Mouse (Mus musculus) myocyte (in vitro differentiated cells): Measurements from ENCODE around the gene Cacna2d3. TPM values are rescaled to one million over a fixed set of nuclear protein-coding genes. Genes with fewer than 3 reads are reported as not detected.

ENCODE experiments used
- H3K27me3 ChIP-seq: one replicate; pipeline ENCODE4 v1.6.1; 2011; ENCODE audit not compliant: control insufficient read depth, insufficient read depth, insufficient read length
- H3K36me3 ChIP-seq: one replicate; pipeline ENCODE4 v1.6.1; 2011; ENCODE audit not compliant: control insufficient read depth, insufficient read depth
- H3K4me2 ChIP-seq: one replicate; pipeline ENCODE4 v1.6.1; 2011; ENCODE audit warnings: low read depth, control low read depth
- H3K4me3 ChIP-seq: one replicate; pipeline ENCODE4 v1.5.1; 2011; ENCODE audit warnings: mild to moderate bottlenecking, control low read depth, moderate library complexity
- H3K79me2 ChIP-seq: one replicate; pipeline ENCODE4 v1.6.1; 2011; ENCODE audit not compliant: control insufficient read depth, insufficient read depth
- H3ac ChIP-seq: one replicate; pipeline ENCODE4 v1.6.1; 2011; ENCODE audit not compliant: control insufficient read depth, insufficient read length
- E2F4 ChIP-seq: IDR thresholded peaks from one replicate; pipeline ENCODE4 v1.6.1; 2011; ENCODE audit warnings: mild to moderate bottlenecking, control low read depth, moderate library complexity; ENCODE audit not compliant: insufficient read depth
- MAX ChIP-seq: IDR thresholded peaks from one replicate; pipeline ENCODE4 v1.6.1; 2011; ENCODE audit warnings: low read depth, mild to moderate bottlenecking, control low read depth
- MYOD1 ChIP-seq, 3 experiments: IDR thresholded peaks; one replicate each; pipeline ENCODE4 v1.6.1; 2011; ENCODE audit warnings: control low read depth in 2 of 3, low read depth in 2 of 3, mild to moderate bottlenecking in 2 of 3, moderate library complexity in 1 of 3; ENCODE audit not compliant: insufficient read length in 2 of 3, control insufficient read depth in 1 of 3
- MYOG ChIP-seq, 3 experiments: IDR thresholded peaks; one replicate each; pipeline ENCODE4 v1.6.1; 2011; ENCODE audit warnings: control low read depth in 2 of 3, low read depth in 2 of 3, mild to moderate bottlenecking in 2 of 3; ENCODE audit not compliant: insufficient read length in 2 of 3, control insufficient read depth in 1 of 3, insufficient read depth in 1 of 3
- POLR2A ChIP-seq: IDR thresholded peaks from one replicate; pipeline ENCODE4 v1.6.1; 2011; ENCODE audit warnings: low read depth, mild to moderate bottlenecking, control low read depth, moderate library complexity; ENCODE audit not compliant: insufficient read length
- POLR2AphosphoS2 ChIP-seq: IDR thresholded peaks from one replicate; pipeline ENCODE4 v1.6.1; 2011; ENCODE audit warnings: low read depth, control low read depth; ENCODE audit not compliant: insufficient read length
- REST ChIP-seq: IDR thresholded peaks from one replicate; pipeline ENCODE4 v1.6.1; 2011; ENCODE audit warnings: mild to moderate bottlenecking, control low read depth, moderate library complexity; ENCODE audit not compliant: insufficient read depth, insufficient read length
- SRF ChIP-seq: IDR thresholded peaks from one replicate; pipeline ENCODE4 v1.6.1; 2011; ENCODE audit warnings: low read depth; ENCODE audit not compliant: control insufficient read depth, insufficient read length
- TCF12 ChIP-seq: IDR thresholded peaks from one replicate; pipeline ENCODE4 v1.6.1; 2011; ENCODE audit warnings: mild to moderate bottlenecking, control low read depth; ENCODE audit not compliant: poor library complexity, insufficient read depth, severe bottlenecking
- TCF3 ChIP-seq: IDR thresholded peaks from one replicate; pipeline ENCODE4 v1.6.1; 2011; ENCODE audit warnings: low read depth, control low read depth; ENCODE audit not compliant: insufficient read length
- USF1 ChIP-seq: IDR thresholded peaks from one replicate; pipeline ENCODE4 v1.6.1; 2011; ENCODE audit warnings: low read depth, mild to moderate bottlenecking, control low read depth, moderate library complexity
- polyA plus RNA-seq: library from polyadenylated mRNA; unstranded; fragments of >200 nt; fragmentation: generic; extraction: Trizol; gene quantifications from one replicate; pipeline ENCODE4 v1.2.1, GENCODE M21; 2012; ENCODE audit warnings: missing spikeins

Gene Cacna2d3
- polyA plus RNA-seq, 1 experiment: 0.10 TPM

GRCm38 (mm10) chr14:29405878-29406165 is 315.8 kb downstream of the Cacna2d3 start:
- no peak overlapping the region for H3ac ChIP-seq
- H3K27me3 ChIP-seq: no peaks in the 10 kb centered on the region
- TF ChIP-seq MAX: no peak
- no peak for TF ChIP-seq USF1
- no peak for TF ChIP-seq E2F4
- TF ChIP-seq MYOG (IDR thresholded peaks at IDR 0.05; ENCODE audit: control insufficient read depth in 1 of 3, insufficient read depth in 1 of 3, insufficient read length in 2 of 3, low read depth in 2 of 3): no peak
- no peak for TF ChIP-seq SRF
- TF ChIP-seq MYOD1 (IDR thresholded peaks at IDR 0.05; ENCODE audit: control insufficient read depth in 1 of 3, insufficient read length in 2 of 3, low read depth in 2 of 3): no peak
- TF ChIP-seq POLR2A: no peak
- TF ChIP-seq POLR2AphosphoS2: no peak
- no peak for TF ChIP-seq TCF12
- TF ChIP-seq TCF3: no peak
- no peak for TF ChIP-seq REST
- H3K36me3 ChIP-seq: no peaks in the 10 kb centered on the region
- no peak overlapping the region for H3K4me3 ChIP-seq
- no peak overlapping the region for H3K4me2 ChIP-seq
- H3K79me2 ChIP-seq: no peaks in the 10 kb centered on the region

- Histone ChIP-seq H3K4me3 (no peak overlapping the region), H3K79me2 (no peaks in the 10 kb centered on the region), H3K27me3 (no peaks in the 10 kb centered on the region), H3K4me2 (no peak overlapping the region), H3K36me3 (no peaks in the 10 kb centered on the region), H3ac (no peak overlapping the region)
- TF ChIP-seq POLR2A: no peak
- TF ChIP-seq USF1: no peak
- TF ChIP-seq E2F4: no peak
- TF ChIP-seq POLR2AphosphoS2: no peak
- no peak for TF ChIP-seq MYOG (IDR thresholded peaks at IDR 0.05; ENCODE audit: control insufficient read depth in 1 of 3, insufficient read depth in 1 of 3, insufficient read length in 2 of 3, low read depth in 2 of 3)
- no peak for TF ChIP-seq MYOD1 (IDR thresholded peaks at IDR 0.05; ENCODE audit: control insufficient read depth in 1 of 3, insufficient read length in 2 of 3, low read depth in 2 of 3)
- TF ChIP-seq REST: no peak
- no peak for TF ChIP-seq MAX
These were observed 316.4 kb downstream of the Cacna2d3 start for GRCm38 (mm10) chr14:29405125-29405877.

- Histone ChIP-seq H3K79me2 (no peaks in the 10 kb centered on the region), H3ac (no peak overlapping the region)
These were observed 317.5 kb downstream of the Cacna2d3 start for GRCm38 (mm10) chr14:29403849-29404808.

GRCm38 (mm10) chr14:29402471-29402870 is 319.2 kb downstream of the Cacna2d3 start:
- no peaks in the 10 kb centered on the region for H3K79me2 ChIP-seq
- no peak overlapping the region for H3K4me2 ChIP-seq
- no peaks in the 10 kb centered on the region for H3K36me3 ChIP-seq
- no peaks in the 10 kb centered on the region for H3K27me3 ChIP-seq
- no peak overlapping the region for H3ac ChIP-seq
- H3K4me3 ChIP-seq: no peak overlapping the region
- no peak for TF ChIP-seq MYOG (IDR thresholded peaks at IDR 0.05; ENCODE audit: control insufficient read depth in 1 of 3, insufficient read depth in 1 of 3, insufficient read length in 2 of 3, low read depth in 2 of 3)
- no peak for TF ChIP-seq USF1

More at GRCm38 (mm10) chr14:29403849-29404808, 317.5 kb downstream of the Cacna2d3 start:
- H3K4me2 ChIP-seq: no peak overlapping the region
- no peak overlapping the region for H3K4me3 ChIP-seq
- H3K36me3 ChIP-seq: no peaks in the 10 kb centered on the region
- TF ChIP-seq SRF (no peak), MYOD1 (IDR thresholded peaks at IDR 0.05; ENCODE audit: control insufficient read depth in 1 of 3, insufficient read length in 2 of 3, low read depth in 2 of 3) (no peak), POLR2AphosphoS2 (no peak), E2F4 (no peak), MAX (no peak), TCF3 (no peak), REST (no peak)
- H3K27me3 ChIP-seq: no peaks in the 10 kb centered on the region

- no peaks in the 10 kb centered on the region for H3K27me3 ChIP-seq
- H3K4me3 ChIP-seq: no peak overlapping the region
- H3K79me2 ChIP-seq: no peaks in the 10 kb centered on the region
- H3K4me2 ChIP-seq: no peak overlapping the region
- no peaks in the 10 kb centered on the region for H3K36me3 ChIP-seq
- no peak for TF ChIP-seq TCF3
- TF ChIP-seq POLR2AphosphoS2: no peak
- no peak for TF ChIP-seq E2F4
- TF ChIP-seq MYOG (IDR thresholded peaks at IDR 0.05; ENCODE audit: control insufficient read depth in 1 of 3, insufficient read depth in 1 of 3, insufficient read length in 2 of 3, low read depth in 2 of 3): no peak
- TF ChIP-seq SRF: no peak
- TF ChIP-seq USF1: no peak
- no peak overlapping the region for H3ac ChIP-seq
These were observed 327.9 kb downstream of the Cacna2d3 start for GRCm38 (mm10) chr14:29393786-29394185.
